10 mouse cellular contexts compared by ENCODE assay signal in genomic region chr11:121543922-121544321, GRCm38 (mm10). TPM values are rescaled to one million over a fixed set of nuclear protein-coding genes. Genes with fewer than 3 reads are reported as not detected.
DNase-seq lines count a peak whose midpoint lies in the region; ATAC-seq lines count a peak whose summit lies in the region.
"Had no signal": no experiment of that assay in that cellular context is flagged by ENCODE, and none has a peak within 500 bp of the region (broad histone marks: within the 10 kb centered on the region; RNA-seq: fewer than 3 reads in every experiment).

No protein-coding gene starts in this region.

- H3K9me3 ChIP-seq in hindbrain, embryonic 16.5 days (ENCODE audit: control insufficient read depth, low read length) = no peaks in the 10 kb centered on the region
- no peaks in the 10 kb centered on the region for H3K9me3 ChIP-seq in hindbrain, embryonic 12.5 days (replicated peaks)
- H3K9me3 ChIP-seq in limb, embryonic 10.5 days (replicated peaks) = no peaks in the 10 kb centered on the region
- H3K9me3 ChIP-seq in stomach, embryonic 14.5 days (ENCODE audit: control insufficient read depth, low read depth, low read length) = no peaks in the 10 kb centered on the region
- H3K9me3 ChIP-seq: hindbrain, embryonic 15.5 days had no signal

- H3K27ac ChIP-seq in hindbrain, embryonic 16.5 days (ENCODE audit: low read depth, low read length) = no peak overlapping the region; the same call in 1 of the 2 replicates
- H3K27ac ChIP-seq in hindbrain, embryonic 12.5 days = no peak overlapping the region
- H3K27ac ChIP-seq in limb, embryonic 10.5 days = peak overlapping the region; percentile 25; the same call in 1 of the 2 replicates
- H3K27ac ChIP-seq in stomach, embryonic 14.5 days (ENCODE audit: low read length) = peak overlapping the region; percentile 90
- H3K27ac ChIP-seq: hindbrain, embryonic 15.5 days had no signal

- DNase-seq in cerebellum, adult 11 months = peak; percentile 80
- DNase-seq in gastrocnemius, postnatal 10 days = peak; percentile 24
- no peak for DNase-seq in limb, embryonic 10.5 days (ENCODE audit: low spot score)
- DNase-seq in B cell, adult 2 months = no peak
- no peak for DNase-seq in spleen, postnatal 4 days (ENCODE audit: low spot score in 2 of 2)

- H3K27me3 ChIP-seq in hindbrain, embryonic 16.5 days (replicated peaks; ENCODE audit: control insufficient read depth, insufficient read depth, low read length) = no peaks in the 10 kb centered on the region
- H3K27me3 ChIP-seq in hindbrain, embryonic 12.5 days = no peaks in the 10 kb centered on the region
- H3K27me3 ChIP-seq in limb, embryonic 10.5 days (ENCODE audit: low read depth, poor library complexity, severe bottlenecking) = no peaks in the 10 kb centered on the region
- no peaks in the 10 kb centered on the region for H3K27me3 ChIP-seq in stomach, embryonic 14.5 days (ENCODE audit: control insufficient read depth, insufficient read depth, low read length)
- H3K27me3 ChIP-seq: hindbrain, embryonic 15.5 days had no signal

- no peaks in the 10 kb centered on the region; the same call in 1 of the 2 replicates for H3K4me1 ChIP-seq in hindbrain, embryonic 16.5 days (ENCODE audit: control insufficient read depth, insufficient read depth, low read depth, low read length)
- H3K4me1 ChIP-seq in hindbrain, embryonic 12.5 days = peaks cover 2% of the 10 kb centered on the region
- H3K4me1 ChIP-seq in limb, embryonic 10.5 days = peaks cover 8% of the 10 kb centered on the region; the same call in 1 of the 2 replicates
- peaks cover under 1% of the 10 kb centered on the region; the same call in 1 of the 2 replicates for H3K4me1 ChIP-seq in stomach, embryonic 14.5 days (ENCODE audit: control insufficient read depth, insufficient read depth, low read length)

- H3K4me2 ChIP-seq in hindbrain, embryonic 16.5 days (ENCODE audit: low read length) = no peak overlapping the region
- no peak overlapping the region for H3K4me2 ChIP-seq in hindbrain, embryonic 12.5 days (replicated peaks)
- no peak overlapping the region for H3K4me2 ChIP-seq in stomach, embryonic 14.5 days (replicated peaks; ENCODE audit: low read depth, low read length)
- H3K4me2 ChIP-seq: hindbrain, embryonic 15.5 days had no signal

- WGBS in hindbrain, embryonic 16.5 days = 85% methylated on average over 9 of the region's 9 CpGs
- 85% methylated on average over 9 of the region's 9 CpGs for WGBS in hindbrain, embryonic 12.5 days
- 86% methylated on average over 9 of the region's 9 CpGs for WGBS in limb, embryonic 10.5 days
- 65% methylated on average over 9 of the region's 9 CpGs for WGBS in stomach, embryonic 14.5 days

- no peak overlapping the region for H3K4me3 ChIP-seq in hindbrain, embryonic 16.5 days (ENCODE audit: low read length)
- no peak overlapping the region for H3K4me3 ChIP-seq in hindbrain, embryonic 12.5 days
- no peak overlapping the region for H3K4me3 ChIP-seq in limb, embryonic 10.5 days
- no peak overlapping the region for H3K4me3 ChIP-seq in stomach, embryonic 14.5 days (ENCODE audit: low read depth, low read length)
- H3K4me3 ChIP-seq: hindbrain, embryonic 15.5 days had no signal

- ATAC-seq in hindbrain, embryonic 16.5 days = peak; percentile 20; the same call in 1 of the 2 replicates
- no peak for ATAC-seq in hindbrain, embryonic 12.5 days (ENCODE audit: low FRiP score)
- ATAC-seq in stomach, embryonic 14.5 days (ENCODE audit: insufficient number of reproducible peaks, insufficient read depth, low FRiP score, low read depth) = peak; percentile 88

- H3K36me3 ChIP-seq in hindbrain, embryonic 16.5 days (ENCODE audit: control insufficient read depth, insufficient read depth, low read length) = no peaks in the 10 kb centered on the region
- H3K36me3 ChIP-seq in hindbrain, embryonic 12.5 days = peaks cover 22% of the 10 kb centered on the region
- H3K36me3 ChIP-seq in limb, embryonic 10.5 days = peaks cover 11% of the 10 kb centered on the region
- no peaks in the 10 kb centered on the region; the same call in 1 of the 2 replicates for H3K36me3 ChIP-seq in stomach, embryonic 14.5 days (ENCODE audit: control insufficient read depth, insufficient read depth, low read length)

- H3K9ac ChIP-seq in hindbrain, embryonic 16.5 days (ENCODE audit: low read depth, low read length) = no peak overlapping the region
- no peak overlapping the region for H3K9ac ChIP-seq in hindbrain, embryonic 12.5 days
- H3K9ac ChIP-seq in stomach, embryonic 14.5 days (replicated peaks; ENCODE audit: low read depth, low read length) = no peak overlapping the region
- H3K9ac ChIP-seq: hindbrain, embryonic 15.5 days had no signal

RNA-seq across cellular contexts. Expression of gene Zfp750, which starts 24.8 kb away (rescaled TPM):
- polyA plus RNA-seq in hindbrain, embryonic 16.5 days (2015; fragmentation: Nextera tagmentation; extraction: Ambion mirVana) = 0.38 and 0.54 TPM in 2 replicates
- polyA plus RNA-seq in hindbrain, embryonic 12.5 days (2016; fragmentation: Nextera tagmentation; extraction: Ambion mirVana) = 0.59 and 1.1 TPM in 2 replicates
- not detected for total RNA-seq in gastrocnemius, postnatal 10 days (2021)
- polyA plus RNA-seq in limb, embryonic 10.5 days (2016; fragmentation: Nextera tagmentation; extraction: Ambion mirVana) = 0.51 and 1.4 TPM in 2 replicates
- polyA plus RNA-seq in stomach, embryonic 14.5 days (2014; fragmentation: Nextera tagmentation; extraction: Ambion mirVana) = 8.6 and 8.9 TPM in 2 replicates
- total RNA-seq: neutrophil, adult 5-6 weeks had no signal

Comparison
In these comparisons a context has a peak if more than half of its experiments do, and no peak if none do; other contexts are left out.
1. H3K27ac ChIP-seq: peak in limb, embryonic 10.5 days (single experiment) and stomach, embryonic 14.5 days (single experiment); none in hindbrain, embryonic 16.5 days (single experiment) and hindbrain, embryonic 12.5 days (single experiment).
2. DNase-seq: peak in cerebellum, adult 11 months (single experiment) and gastrocnemius, postnatal 10 days (single experiment); none in limb, embryonic 10.5 days (single experiment), B cell, adult 2 months (0 of 2) and spleen, postnatal 4 days (0 of 2).